Mouse (Mus musculus) stomach, embryonic 15.5 days (tissue): ENCODE measurements around the gene Gstp3. TPM values are rescaled to one million over a fixed set of nuclear protein-coding genes. Genes with fewer than 3 reads are reported as not detected.

Experiments
- ATAC-seq: fragments of 200-750 bp; cut with Nextera tagmentation; 2 replicates; pipeline ENCODE4 v1.8.0; 2017; ENCODE audit warnings: low read depth, moderate number of reproducible peaks, moderate TSS enrichment; ENCODE audit not compliant: insufficient read depth, low FRiP score
- H3K27ac ChIP-seq: fragments of 300-500 bp; sonication (generic); 2 replicates; pipeline ENCODE4 v1.5.1; 2015; ENCODE audit warnings: mild to moderate bottlenecking, inconsistent platforms
- H3K27me3 ChIP-seq: fragments of 300-500 bp; sonication (generic); replicated peaks from 2 replicates; pipeline ENCODE4 v1.6.1; 2015; ENCODE audit warnings: inconsistent platforms
- H3K36me3 ChIP-seq: fragments of 300-500 bp; sonication (generic); 2 replicates; pipeline ENCODE4 v1.6.1; 2015; ENCODE audit warnings: inconsistent platforms
- H3K4me1 ChIP-seq: fragments of 300-500 bp; sonication (generic); 2 replicates; pipeline ENCODE4 v1.6.1; 2015; ENCODE audit warnings: inconsistent platforms
- H3K4me2 ChIP-seq: fragments of 300-500 bp; sonication (generic); 2 replicates; pipeline ENCODE4 v1.6.1; 2015; ENCODE audit warnings: mild to moderate bottlenecking, inconsistent platforms
- H3K4me3 ChIP-seq: fragments of 300-500 bp; sonication (generic); replicated peaks from 2 replicates; pipeline ENCODE4 v1.5.1; 2015; ENCODE audit warnings: inconsistent platforms
- H3K9ac ChIP-seq: fragments of 300-500 bp; sonication (generic); 2 replicates; pipeline ENCODE4 v1.6.1; 2015; ENCODE audit warnings: inconsistent platforms
- H3K9me3 ChIP-seq: fragments of 300-500 bp; sonication (generic); 2 replicates; pipeline ENCODE4 v1.6.1; 2016; ENCODE audit warnings: inconsistent platforms
- WGBS: fragments of 180-500 bp; shearing (Covaris S2); methylation state at CpG from one replicate; pipeline ENCODE4 v1.1.7; 2015; 5-methylcytosine and 5-hydroxymethylcytosine counted together
- polyA plus RNA-seq: library from polyadenylated mRNA; unstranded; fragments of >200 nt; fragmentation: Nextera tagmentation; extraction: Ambion mirVana; gene quantifications from 2 replicates; pipeline ENCODE4 v1.2.1, GENCODE M21; 2015

Gstp3 gene
- 3.3 and 7.1 TPM in 2 replicates for polyA plus RNA-seq

- Histone ChIP-seq H3K4me2 (no peak within 1 kb of the TSS), H3K27ac (no peak within 1 kb of the TSS), H3K9ac (no peak within 1 kb of the TSS), H3K9me3 (no peaks in the 10 kb centered on the region), H3K4me1 (no peaks in the 10 kb centered on the region), H3K4me3 (no peak within 1 kb of the TSS), H3K36me3 (no peaks in the 10 kb centered on the region), H3K27me3 (no peaks in the 10 kb centered on the region)
- peak; percentile 87 for ATAC-seq
- WGBS = 62% methylated on average over 15 of the region's 15 CpGs
Observed at GRCm38 (mm10) chr19:4059069-4059740, at the start of gene Gstp3. TSS of gene Gstp3 (minus strand) at chr19:4059569.

GRCm38 (mm10) chr19:4108535-4108934, 49.2 kb upstream of the Gstp3 start:
- ATAC-seq = no peak
- Histone ChIP-seq H3K27ac (no peak overlapping the region), H3K9me3 (no peaks in the 10 kb centered on the region), H3K4me3 (no peak overlapping the region), H3K4me1 (peaks cover 5% of the 10 kb centered on the region), H3K27me3 (no peaks in the 10 kb centered on the region), H3K36me3 (peaks cover 3% of the 10 kb centered on the region; the same call in 1 of the 2 replicates), H3K4me2 (no peak overlapping the region), H3K9ac (no peak overlapping the region)
- WGBS = 81% methylated on average over 9 of the region's 9 CpGs

GRCm38 (mm10) chr19:4106654-4107053, 47.3 kb upstream of the Gstp3 start:
- H3K4me2 ChIP-seq = no peak overlapping the region
- no peaks in the 10 kb centered on the region for H3K4me1 ChIP-seq
- ATAC-seq = no peak
- no peak overlapping the region for H3K9ac ChIP-seq
- H3K27ac ChIP-seq = no peak overlapping the region
- WGBS = 90% methylated on average over 14 of the region's 14 CpGs
- H3K9me3 ChIP-seq = no peaks in the 10 kb centered on the region
- H3K36me3 ChIP-seq = no peaks in the 10 kb centered on the region; the same call in 1 of the 2 replicates
- peaks cover 2% of the 10 kb centered on the region; the same call in 1 of the 2 replicates for H3K27me3 ChIP-seq
- no peak overlapping the region for H3K4me3 ChIP-seq

GRCm38 (mm10) chr19:4104675-4105194, 45.4 kb upstream of the Gstp3 start:
- ATAC-seq = no peak
- H3K27me3 ChIP-seq = peaks cover 11% of the 10 kb centered on the region; the same call in 1 of the 2 replicates
- no peak overlapping the region for H3K4me3 ChIP-seq
- WGBS = 89% methylated on average over 16 of the region's 16 CpGs
- no peaks in the 10 kb centered on the region for H3K36me3 ChIP-seq
- H3K4me1 ChIP-seq = peaks cover 14% of the 10 kb centered on the region
- no peaks in the 10 kb centered on the region for H3K9me3 ChIP-seq
- H3K27ac ChIP-seq = no peak overlapping the region
- H3K9ac ChIP-seq = no peak overlapping the region
- H3K4me2 ChIP-seq = no peak overlapping the region

- WGBS = 63% methylated on average over 3 of the region's 3 CpGs
- no peak overlapping the region for H3K4me3 ChIP-seq
- H3K9me3 ChIP-seq = no peaks in the 10 kb centered on the region
- no peak overlapping the region for H3K4me2 ChIP-seq
- ATAC-seq = no peak
- no peak overlapping the region for H3K27ac ChIP-seq
- H3K36me3 ChIP-seq = no peaks in the 10 kb centered on the region
- H3K9ac ChIP-seq = no peak overlapping the region
- H3K27me3 ChIP-seq = peaks cover 11% of the 10 kb centered on the region; the same call in 1 of the 2 replicates
- H3K4me1 ChIP-seq = peaks cover 24% of the 10 kb centered on the region
Observed at GRCm38 (mm10) chr19:4103792-4104191, 44.4 kb upstream of the Gstp3 start.

GRCm38 (mm10) chr19:4103294-4103693, 43.9 kb upstream of the Gstp3 start:
- no peak overlapping the region for H3K9ac ChIP-seq
- peaks cover 11% of the 10 kb centered on the region; the same call in 1 of the 2 replicates for H3K27me3 ChIP-seq
- H3K9me3 ChIP-seq = no peaks in the 10 kb centered on the region
- no peak overlapping the region for H3K4me3 ChIP-seq
- H3K27ac ChIP-seq = no peak overlapping the region
- ATAC-seq = no peak
- 94% methylated on average over 18 of the region's 18 CpGs for WGBS
- H3K4me2 ChIP-seq = no peak overlapping the region
- H3K4me1 ChIP-seq = peaks cover 29% of the 10 kb centered on the region
- H3K36me3 ChIP-seq = no peaks in the 10 kb centered on the region; the same call in 1 of the 2 replicates

- no peak for ATAC-seq
- Histone ChIP-seq H3K27ac (no peak overlapping the region), H3K4me1 (peaks cover 34% of the 10 kb centered on the region), H3K27me3 (peaks cover 11% of the 10 kb centered on the region; the same call in 1 of the 2 replicates), H3K36me3 (no peaks in the 10 kb centered on the region; the same call in 1 of the 2 replicates), H3K4me2 (no peak overlapping the region), H3K4me3 (no peak overlapping the region), H3K9ac (no peak overlapping the region), H3K9me3 (no peaks in the 10 kb centered on the region)
- WGBS = 92% methylated on average over 12 of the region's 12 CpGs
Observed at GRCm38 (mm10) chr19:4102626-4103025, 43.3 kb upstream of the Gstp3 start.

- no peaks in the 10 kb centered on the region; the same call in 1 of the 2 replicates for H3K36me3 ChIP-seq
- no peak overlapping the region for H3K4me3 ChIP-seq
- H3K4me2 ChIP-seq = no peak overlapping the region
- peaks cover 11% of the 10 kb centered on the region; the same call in 1 of the 2 replicates for H3K27me3 ChIP-seq
- peaks cover 35% of the 10 kb centered on the region for H3K4me1 ChIP-seq
- H3K27ac ChIP-seq = no peak overlapping the region
- WGBS = 86% methylated on average over 2 of the region's 2 CpGs
- no peak overlapping the region for H3K9ac ChIP-seq
- no peak for ATAC-seq
- H3K9me3 ChIP-seq = no peaks in the 10 kb centered on the region
Observed at GRCm38 (mm10) chr19:4102049-4102448, 42.7 kb upstream of the Gstp3 start.

- H3K9me3 ChIP-seq = no peaks in the 10 kb centered on the region
Observed at GRCm38 (mm10) chr19:4101466-4101865, 42.1 kb upstream of the Gstp3 start.

GRCm38 (mm10) chr19:4100718-4101261, 41.4 kb upstream of the Gstp3 start:
- Histone ChIP-seq H3K4me1 (peaks cover 35% of the 10 kb centered on the region), H3K27ac (no peak overlapping the region), H3K4me2 (peak overlapping the region; percentile 88), H3K4me3 (peak overlapping the region; percentile 48), H3K36me3 (no peaks in the 10 kb centered on the region; the same call in 1 of the 2 replicates), H3K9ac (peak overlapping the region; percentile 32; the same call in 1 of the 2 replicates), H3K9me3 (no peaks in the 10 kb centered on the region), H3K27me3 (peaks cover 11% of the 10 kb centered on the region; the same call in 1 of the 2 replicates)
- ATAC-seq = no peak
- WGBS = 2% methylated on average over 51 of the region's 52 CpGs

More at GRCm38 (mm10) chr19:4101466-4101865, 42.1 kb upstream of the Gstp3 start:
- peaks cover 35% of the 10 kb centered on the region for H3K4me1 ChIP-seq
- H3K27me3 ChIP-seq = peaks cover 11% of the 10 kb centered on the region; the same call in 1 of the 2 replicates
- no peak for ATAC-seq
- H3K27ac ChIP-seq = no peak overlapping the region
- no peak overlapping the region for H3K4me2 ChIP-seq
- H3K4me3 ChIP-seq = no peak overlapping the region
- no peaks in the 10 kb centered on the region; the same call in 1 of the 2 replicates for H3K36me3 ChIP-seq
- WGBS = 80% methylated on average over 6 of the region's 6 CpGs
- no peak overlapping the region for H3K9ac ChIP-seq

- H3K36me3 ChIP-seq = no peaks in the 10 kb centered on the region; the same call in 1 of the 2 replicates
- WGBS = 2% methylated on average over 52 of the region's 53 CpGs
- peaks cover 35% of the 10 kb centered on the region for H3K4me1 ChIP-seq
- H3K27ac ChIP-seq = peak within 1 kb of the TSS; percentile 78
- H3K9me3 ChIP-seq = no peaks in the 10 kb centered on the region
- peak within 1 kb of the TSS; percentile 32; the same call in 1 of the 2 replicates for H3K9ac ChIP-seq
- peak within 1 kb of the TSS; percentile 88 for H3K4me2 ChIP-seq
- peaks cover 11% of the 10 kb centered on the region; the same call in 1 of the 2 replicates for H3K27me3 ChIP-seq
- peak within 1 kb of the TSS; percentile 48 for H3K4me3 ChIP-seq
- no peak for ATAC-seq
Observed at GRCm38 (mm10) chr19:4099837-4100717, 40.7 kb upstream of the Gstp3 start, which contains the start of gene Pitpnm1. TSS of gene Pitpnm1 (plus strand) at chr19:4099998.
